Mouse (Mus musculus) adrenal gland, adult 18-20 months (tissue): Measurements from ENCODE around the gene Farsb. TPM values are rescaled to one million over a fixed set of nuclear protein-coding genes. Genes with fewer than 3 reads are reported as not detected.

Experiments
- total RNA-seq, 2 experiments: library from RNA; stranded (reverse); gene quantifications; 1 replicate in 1 of 2; 2 replicates in 1 of 2; pipeline ENCODE4 v1.2.3; 2021

The Farsb gene
- total RNA-seq, 2 experiments from 2014 or later = 67.2 to 72.7 TPM

Other genes with a start within 250 kb of the Farsb start
- 1 to 10 TPM; 2.3 to 3.5 TPM for gene Sgpp2, start 178.6 kb downstream of the Farsb start, total RNA-seq
- gene Mogat1, start 22.1 kb upstream of the Farsb start, total RNA-seq = 1 to 10 TPM; 3.7 to 9.6 TPM
- gene BC035947, start 23.3 kb upstream of the Farsb start, total RNA-seq = under 1 TPM; 0.23 to 0.83 TPM
- 10 to 100 TPM; 30.1 to 35.5 TPM for gene Acsl3, start 168.9 kb upstream of the Farsb start, total RNA-seq
- gene Utp14b, start 169.1 kb upstream of the Farsb start, total RNA-seq = 1 to 10 TPM; 3.2 to 5.0 TPM